Mouse (Mus musculus) hindlimb bud, embryonic 11.5 days (tissue): Measurements from ENCODE around the gene Scarb1.

Experiments used
- DNase-seq: peaks from one replicate; pipeline ENCODE4 v3.0.0-alpha.2; 2012; ENCODE audit warnings: low read depth, low spot score; ENCODE audit errors: extremely low spot score

Scarb1 gene

DNA sequence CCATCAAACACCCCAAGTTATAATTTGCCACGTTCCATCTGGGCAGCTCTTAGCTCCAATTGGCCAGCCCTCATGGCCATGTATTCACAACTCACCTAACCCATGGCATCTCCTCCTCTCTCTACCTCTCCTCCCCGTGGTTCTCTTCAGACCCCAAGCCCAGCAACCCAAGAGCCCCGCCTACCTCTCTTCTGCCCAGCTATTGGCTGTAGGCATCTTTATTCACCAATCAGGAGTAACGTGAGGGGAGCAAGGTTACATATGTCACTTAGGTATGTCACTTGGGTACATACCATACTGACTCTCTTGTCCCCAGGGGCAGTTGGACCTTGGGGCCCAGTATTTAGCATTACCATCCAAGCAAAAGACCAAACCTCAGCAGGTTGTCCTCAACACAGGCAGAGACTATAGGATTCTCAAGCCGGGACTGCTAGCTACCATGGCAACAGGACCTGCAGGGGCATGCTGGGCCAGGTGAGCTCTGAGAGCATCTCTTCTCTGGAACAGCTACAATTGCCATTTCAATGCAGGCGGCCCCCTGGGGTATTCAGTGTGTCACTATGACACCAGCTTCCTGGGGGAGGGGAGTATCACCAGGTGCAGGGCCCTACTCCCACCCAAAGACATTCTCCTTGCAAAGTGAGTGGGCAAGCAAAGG lies 100.6 kb downstream of the Scarb1 start:
- DNase-seq, result no peak

DNA sequence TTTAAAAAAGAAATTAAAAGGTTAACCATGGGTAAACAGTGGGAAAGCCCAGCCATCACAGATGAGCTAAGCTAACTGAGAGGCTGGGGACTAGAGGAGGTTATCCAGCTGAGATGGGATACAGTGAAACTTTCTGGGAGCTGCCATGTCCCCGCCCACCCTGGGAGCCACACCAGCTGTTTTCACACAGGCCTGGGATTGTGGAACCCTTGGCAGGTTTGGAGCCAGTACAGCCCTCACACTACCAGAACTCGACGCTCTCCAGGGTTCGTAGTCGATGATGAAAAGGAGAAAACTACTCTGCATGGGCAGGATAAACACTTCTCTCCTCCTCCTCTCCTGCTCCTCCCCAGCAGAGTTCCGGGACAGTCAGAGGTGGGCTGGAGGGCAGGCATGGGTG lies 105.0 kb downstream of the Scarb1 start:
- DNase-seq, result no peak

DNA sequence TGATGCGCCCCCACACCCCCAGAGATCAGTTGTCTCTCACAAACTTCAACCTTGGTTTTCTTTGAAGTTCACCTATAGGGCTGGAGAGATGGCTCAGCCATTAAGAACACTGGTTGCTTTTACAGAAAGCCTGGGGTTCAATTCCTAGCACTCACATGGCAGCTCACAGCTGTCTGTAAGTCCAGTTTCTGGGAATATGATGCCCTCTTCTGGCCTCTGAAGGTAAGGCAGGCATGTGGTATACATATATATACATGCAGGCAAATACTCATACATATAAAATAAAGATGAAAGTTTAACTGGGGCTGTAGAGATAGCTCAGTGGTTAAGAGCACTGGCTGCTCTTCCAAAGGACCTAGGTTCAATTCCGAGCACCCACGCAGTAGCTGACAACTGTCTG lies 105.5 kb downstream of the Scarb1 start:
- no peak for DNase-seq

DNA sequence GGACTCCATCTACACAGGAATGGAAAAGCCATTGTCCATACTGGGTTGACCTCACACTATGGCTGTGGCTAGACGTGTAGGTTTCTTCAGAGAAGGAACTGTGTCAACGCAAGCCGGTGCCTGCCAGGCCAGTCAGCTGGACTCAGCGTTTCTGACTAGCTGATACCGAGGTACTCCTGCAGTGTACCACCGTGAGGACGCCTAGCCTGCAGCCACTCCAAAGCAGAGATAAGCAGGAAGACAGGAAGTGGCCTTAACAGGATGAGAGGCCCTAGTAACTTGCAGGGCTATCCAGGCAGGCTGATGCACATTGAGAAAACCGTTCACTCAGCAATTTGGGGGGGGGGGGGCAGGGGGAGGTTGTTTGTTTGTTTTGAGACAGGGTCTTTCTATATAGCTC lies 106.5 kb downstream of the Scarb1 start:
- DNase-seq, result no peak

DNA sequence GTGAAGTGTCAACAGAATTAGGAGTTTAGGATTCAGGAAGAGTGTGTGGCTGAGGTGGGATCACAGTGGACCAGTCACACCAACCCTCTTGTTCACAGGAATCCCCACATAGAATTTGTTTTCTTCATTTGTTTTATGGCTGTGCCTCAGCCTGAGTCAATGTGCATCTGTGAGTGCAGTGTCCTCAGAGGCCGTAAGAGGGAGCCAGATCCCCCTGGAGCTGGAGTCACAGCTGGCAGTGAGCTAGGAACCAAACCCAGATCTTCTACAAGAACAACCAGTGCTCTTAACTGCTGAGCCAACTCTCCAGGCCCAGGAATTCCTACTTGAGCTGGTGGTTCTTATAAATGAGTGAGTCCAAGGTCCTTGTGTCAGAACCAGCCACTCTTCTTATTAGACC lies 107.4 kb downstream of the Scarb1 start:
- no peak for DNase-seq

DNA sequence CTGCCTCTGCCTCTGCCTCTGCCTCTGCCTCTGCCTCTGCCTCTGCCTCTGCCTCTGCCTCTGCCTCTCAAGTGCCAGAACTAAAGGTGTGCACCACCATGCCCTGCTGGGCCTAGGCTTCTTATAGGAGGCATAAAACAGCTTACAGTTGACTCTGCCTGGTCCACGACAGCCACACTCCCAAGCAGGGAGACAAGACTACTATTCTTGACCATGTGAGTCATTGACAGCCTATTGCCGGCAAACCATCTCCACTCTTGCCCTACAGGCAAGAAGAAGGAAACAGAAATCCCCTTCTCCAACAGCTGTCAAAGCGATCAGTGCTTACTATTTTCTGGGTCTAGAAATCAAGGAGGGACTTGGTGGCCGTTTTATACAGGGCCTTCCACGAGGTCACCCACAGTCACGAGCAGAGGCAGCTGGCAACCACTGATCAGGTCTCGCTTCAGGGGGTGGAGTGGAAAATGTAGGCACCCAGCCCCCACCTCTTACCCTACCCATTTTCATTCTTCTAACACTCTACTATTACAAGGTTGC lies 108.4 kb downstream of the Scarb1 start:
- DNase-seq, result no peak

DNA sequence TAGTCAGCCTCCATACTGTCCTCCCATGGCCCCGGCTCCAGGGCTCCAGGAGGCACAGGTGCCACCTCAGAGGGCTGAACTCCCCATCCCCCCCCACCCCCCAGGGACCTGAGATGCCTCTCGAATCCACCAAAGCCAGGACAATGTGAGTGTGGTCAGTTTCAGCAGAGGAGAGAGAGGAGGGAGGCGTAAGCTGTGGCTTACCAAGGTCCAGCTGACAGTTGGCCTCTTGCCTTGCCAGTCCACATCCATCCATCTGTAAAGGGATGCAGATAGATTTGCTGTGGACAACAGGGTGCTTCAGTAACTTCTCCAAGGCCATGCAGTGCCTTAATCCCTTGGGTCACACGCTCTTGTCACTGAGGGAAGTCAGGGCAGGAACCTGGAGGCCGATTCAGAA lies 110.4 kb downstream of the Scarb1 start:
- no peak for DNase-seq

DNA sequence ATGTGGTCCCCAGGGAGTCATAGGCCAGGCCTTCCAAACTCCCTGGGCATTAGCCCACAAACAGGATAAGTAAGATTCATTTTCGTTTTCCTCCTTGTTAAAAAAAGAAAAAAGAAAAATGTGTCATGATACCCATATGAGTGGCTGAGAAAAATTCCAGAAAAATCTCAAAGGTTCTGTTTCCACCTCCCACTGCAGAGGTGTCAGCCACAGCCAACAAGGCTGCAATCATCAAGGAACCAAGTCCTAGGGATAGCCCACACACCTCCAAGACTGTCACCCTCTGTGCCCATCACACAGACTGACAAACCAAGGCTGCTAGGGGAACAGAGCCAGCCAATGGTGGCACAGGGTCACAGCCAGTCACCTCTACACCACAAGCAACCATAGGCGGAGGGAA lies 111.8 kb downstream of the Scarb1 start:
- no peak for DNase-seq

DNA sequence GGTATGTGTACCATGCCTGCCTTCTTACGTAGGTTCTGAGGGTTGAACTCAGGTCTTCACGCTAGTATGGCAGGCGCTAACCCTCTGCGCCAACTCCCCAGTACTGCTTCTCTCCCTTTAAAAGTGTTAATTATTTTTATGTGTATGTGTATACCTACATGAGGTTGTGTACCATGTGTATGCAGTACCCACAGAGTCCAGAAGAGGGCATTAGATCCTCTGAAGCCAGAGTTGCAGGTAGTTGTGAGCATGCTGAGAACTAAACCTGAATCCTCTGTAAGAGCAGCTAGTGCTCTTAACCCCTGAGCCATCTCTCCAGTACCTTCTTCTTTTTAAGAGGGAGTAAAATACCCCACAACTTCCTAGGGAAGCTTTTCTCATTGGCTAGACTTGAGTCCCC lies 113.2 kb downstream of the Scarb1 start:
- no peak for DNase-seq
